8 mouse cellular contexts compared by ENCODE assay signal in genomic region chr16:10369468-10369934, GRCm38 (mm10). TPM values are rescaled to one million over a fixed set of nuclear protein-coding genes. Genes with fewer than 3 reads are reported as not detected.
DNase-seq lines count a peak whose midpoint lies in the region; ATAC-seq and TF ChIP-seq lines count a peak whose summit lies in the region.
"Had no signal": no experiment of that assay in that cellular context is flagged by ENCODE, and none has a peak within 500 bp of the region (broad histone marks: within the 10 kb centered on the region; RNA-seq: fewer than 3 reads in every experiment).

No protein-coding gene starts in this region.

- H3K4me3 ChIP-seq in intestine, embryonic 14.5 days (ENCODE audit: low read depth, low read length) = no peak overlapping the region
- H3K4me3 ChIP-seq in intestine, embryonic 16.5 days (ENCODE audit: low read length) = no peak overlapping the region
- no peak overlapping the region for H3K4me3 ChIP-seq in lung, postnatal 0 days (ENCODE audit: low read depth, low read length)
- H3K4me3 ChIP-seq: embryonic facial prominence, embryonic 13.5 days had no signal

- TF ChIP-seq EP300 in lung, postnatal 0 days (IDR thresholded peaks at IDR 0.05) = no peak

- 58% methylated on average over 3 of the region's 3 CpGs for WGBS in intestine, embryonic 14.5 days
- 57% methylated on average over 3 of the region's 3 CpGs for WGBS in intestine, embryonic 16.5 days
- WGBS in lung, postnatal 0 days = 64% methylated on average over 3 of the region's 3 CpGs

- 0 out of 2 replicates have a peak, but pooled peaks have one; percentile 20 for ATAC-seq in intestine, embryonic 14.5 days (replicated peaks; ENCODE audit: low FRiP score, low TSS enrichment, low read depth)
- no peak for ATAC-seq in intestine, embryonic 16.5 days
- ATAC-seq in lung, postnatal 0 days = peak; percentile 42

- H3K4me2 ChIP-seq in intestine, embryonic 14.5 days (ENCODE audit: low read length) = no peak overlapping the region
- H3K4me2 ChIP-seq in intestine, embryonic 16.5 days (ENCODE audit: low read depth, low read length) = no peak overlapping the region
- no peak overlapping the region for H3K4me2 ChIP-seq in lung, postnatal 0 days (replicated peaks; ENCODE audit: low read depth, low read length)
- H3K4me2 ChIP-seq: embryonic facial prominence, embryonic 13.5 days had no signal

- H3K27me3 ChIP-seq in intestine, embryonic 14.5 days (replicated peaks; ENCODE audit: control insufficient read depth, insufficient read depth, low read length) = no peaks in the 10 kb centered on the region
- no peaks in the 10 kb centered on the region for H3K27me3 ChIP-seq in intestine, embryonic 16.5 days (replicated peaks; ENCODE audit: control insufficient read depth, insufficient read depth, low read length)
- no peaks in the 10 kb centered on the region for H3K27me3 ChIP-seq in lung, postnatal 0 days (replicated peaks; ENCODE audit: insufficient read depth, low read length)
- H3K27me3 ChIP-seq: embryonic facial prominence, embryonic 13.5 days had no signal

- no peak for DNase-seq in intestine, embryonic 14.5 days (ENCODE audit: low spot score)
- DNase-seq in adrenal gland, postnatal 14 days = peak; percentile 58
- DNase-seq in embryo, embryonic 9.5 days (ENCODE audit: extremely low spot score) = peak; percentile 14
- peak; percentile 86 for DNase-seq in lung, postnatal 0 days (ENCODE audit: low spot score)
- no peak for DNase-seq in urinary bladder, adult 2 months (ENCODE audit: low spot score)
- no peak for DNase-seq in thymus, adult 18-20 months

- TF ChIP-seq CTCF in lung, postnatal 0 days (IDR thresholded peaks at IDR 0.05) = no peak

- no peak overlapping the region for H3K9ac ChIP-seq in intestine, embryonic 14.5 days (ENCODE audit: low read length)
- no peak overlapping the region for H3K9ac ChIP-seq in intestine, embryonic 16.5 days (ENCODE audit: low read depth, low read length)
- H3K9ac ChIP-seq in lung, postnatal 0 days (replicated peaks; ENCODE audit: low read depth) = no peak overlapping the region
- H3K9ac ChIP-seq: embryonic facial prominence, embryonic 13.5 days had no signal

- H3K9me3 ChIP-seq in intestine, embryonic 14.5 days (ENCODE audit: control insufficient read depth, low read length) = no peaks in the 10 kb centered on the region
- no peaks in the 10 kb centered on the region for H3K9me3 ChIP-seq in intestine, embryonic 16.5 days (ENCODE audit: control insufficient read depth, low read length)
- H3K9me3 ChIP-seq in lung, postnatal 0 days (ENCODE audit: low read length) = no peaks in the 10 kb centered on the region
- H3K9me3 ChIP-seq: embryonic facial prominence, embryonic 13.5 days had no signal

- no peak overlapping the region for H3K27ac ChIP-seq in intestine, embryonic 14.5 days (ENCODE audit: low read depth)
- no peak overlapping the region for H3K27ac ChIP-seq in intestine, embryonic 16.5 days (ENCODE audit: low read length)
- 0 out of 2 replicates have a peak overlapping the region, but pooled peaks have one; percentile 6 for H3K27ac ChIP-seq in lung, postnatal 0 days (ENCODE audit: low read length)
- H3K27ac ChIP-seq: embryonic facial prominence, embryonic 13.5 days had no signal

- H3K4me1 ChIP-seq in intestine, embryonic 14.5 days (replicated peaks; ENCODE audit: control insufficient read depth, insufficient read depth, low read length) = peaks cover 21% of the 10 kb centered on the region
- peaks cover 16% of the 10 kb centered on the region; the same call in 1 of the 2 replicates for H3K4me1 ChIP-seq in intestine, embryonic 16.5 days (ENCODE audit: control insufficient read depth, insufficient read depth, low read length)
- peaks cover 17% of the 10 kb centered on the region for H3K4me1 ChIP-seq in lung, postnatal 0 days (ENCODE audit: insufficient read depth, low read depth, low read length)

- H3K36me3 ChIP-seq in intestine, embryonic 14.5 days (ENCODE audit: control insufficient read depth, insufficient read depth, low read length) = no peaks in the 10 kb centered on the region
- H3K36me3 ChIP-seq in intestine, embryonic 16.5 days (ENCODE audit: control insufficient read depth, insufficient read depth, low read length) = no peaks in the 10 kb centered on the region
- no peaks in the 10 kb centered on the region for H3K36me3 ChIP-seq in lung, postnatal 0 days (ENCODE audit: insufficient read depth, low read length)
- H3K36me3 ChIP-seq: embryonic facial prominence, embryonic 13.5 days had no signal

RNA-seq across cellular contexts. Expression of gene Tekt5, which starts 25.8 kb away (rescaled TPM):
- polyA plus RNA-seq in intestine, embryonic 14.5 days (2014; fragmentation: Nextera tagmentation; extraction: Ambion mirVana) = 0.19 and 0.28 TPM in 2 replicates
- polyA plus RNA-seq in intestine, embryonic 16.5 days (2015; fragmentation: Nextera tagmentation; extraction: Ambion mirVana) = 0.27 and 0.35 TPM in 2 replicates
- total RNA-seq in adrenal gland, postnatal 14 days (2021) = not detected in 2 replicates
- polyA plus RNA-seq in lung, postnatal 0 days (2015; fragmentation: Nextera tagmentation; extraction: Ambion mirVana) = 9.9 and 11.7 TPM in 2 replicates
- 1.3 and 1.4 TPM in 2 replicates for polyA plus RNA-seq in urinary bladder, adult 2 months (2012; rRNA removed)

RNA-seq across cellular contexts. Expression of gene Nubp1, which starts 42.2 kb away (rescaled TPM):
- 71.6 and 74.2 TPM in 2 replicates for polyA plus RNA-seq in intestine, embryonic 14.5 days (2014; fragmentation: Nextera tagmentation; extraction: Ambion mirVana)
- polyA plus RNA-seq in intestine, embryonic 16.5 days (2015; fragmentation: Nextera tagmentation; extraction: Ambion mirVana) = 52.0 and 52.6 TPM in 2 replicates
- 23.1 and 25.6 TPM in 2 replicates for total RNA-seq in adrenal gland, postnatal 14 days (2021)
- 31.2 and 31.6 TPM in 2 replicates for polyA plus RNA-seq in lung, postnatal 0 days (2015; fragmentation: Nextera tagmentation; extraction: Ambion mirVana)
- polyA plus RNA-seq in urinary bladder, adult 2 months (2012; rRNA removed) = 24.2 and 31.7 TPM in 2 replicates

RNA-seq across cellular contexts. Expression of gene Emp2, which starts 55.7 kb away (rescaled TPM):
- 21.4 and 24.0 TPM in 2 replicates for polyA plus RNA-seq in intestine, embryonic 14.5 days (2014; fragmentation: Nextera tagmentation; extraction: Ambion mirVana)
- polyA plus RNA-seq in intestine, embryonic 16.5 days (2015; fragmentation: Nextera tagmentation; extraction: Ambion mirVana) = 18.5 and 19.3 TPM in 2 replicates
- 8.3 and 8.5 TPM in 2 replicates for total RNA-seq in adrenal gland, postnatal 14 days (2021)
- 584 and 640 TPM in 2 replicates for polyA plus RNA-seq in lung, postnatal 0 days (2015; fragmentation: Nextera tagmentation; extraction: Ambion mirVana)
- 87.9 and 90.7 TPM in 2 replicates for polyA plus RNA-seq in urinary bladder, adult 2 months (2012; rRNA removed)

Comparison
In these comparisons a context has a peak if more than half of its experiments do, and no peak if none do; other contexts are left out.
1. DNase-seq: peak in adrenal gland, postnatal 14 days (single experiment), embryo, embryonic 9.5 days (single experiment) and lung, postnatal 0 days (single experiment); none in intestine, embryonic 14.5 days (single experiment), urinary bladder, adult 2 months (single experiment) and thymus, adult 18-20 months (0 of 2).